Mouse (Mus musculus): ENCODE measurements around the gene Egfr.

Gene Egfr

GRCm38 (mm10) chr11:16823830-16824545, 72.0 kb downstream of the Egfr start:
- ATAC-seq (ENCODE audit: low TSS enrichment), result no peak

GRCm38 (mm10) chr11:16829468-16829867, 77.5 kb downstream of the Egfr start:
- ATAC-seq (ENCODE audit: low TSS enrichment), result no peak

DNA sequence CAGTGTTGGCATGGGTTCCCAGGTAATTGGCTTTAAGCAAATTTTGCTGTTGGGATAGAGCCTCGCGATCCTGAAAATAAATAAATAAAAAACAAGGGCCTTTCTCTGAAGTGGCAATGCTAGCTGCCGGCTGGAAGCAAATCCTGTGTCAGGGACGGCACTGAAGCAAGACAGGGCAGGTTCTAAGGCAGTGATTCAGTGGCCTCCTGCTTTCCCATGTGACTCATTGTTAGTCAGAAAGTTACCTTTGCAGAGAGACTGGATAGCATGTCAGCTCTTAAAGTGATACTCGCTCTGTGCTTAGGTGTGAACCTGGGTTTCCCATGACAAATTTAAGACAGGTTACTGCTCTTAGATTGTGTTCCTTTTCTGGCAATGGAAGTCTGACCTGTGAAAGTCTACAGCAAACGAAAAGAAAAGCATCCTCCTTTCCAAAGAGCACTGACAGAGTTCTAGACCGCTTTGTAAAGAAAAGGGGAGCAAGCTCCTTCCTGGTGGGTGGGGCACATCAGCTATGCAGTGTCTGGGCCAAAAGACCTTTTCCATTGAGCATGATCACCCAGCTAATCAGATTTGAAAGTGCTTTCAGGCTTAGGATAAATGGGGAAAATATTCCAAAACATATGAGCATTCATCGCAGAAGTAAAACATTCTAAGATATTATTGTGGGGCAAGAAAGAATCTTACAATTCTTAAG, 78.7 kb downstream of the Egfr start:
- no peak for ATAC-seq (ENCODE audit: low TSS enrichment)

DNA sequence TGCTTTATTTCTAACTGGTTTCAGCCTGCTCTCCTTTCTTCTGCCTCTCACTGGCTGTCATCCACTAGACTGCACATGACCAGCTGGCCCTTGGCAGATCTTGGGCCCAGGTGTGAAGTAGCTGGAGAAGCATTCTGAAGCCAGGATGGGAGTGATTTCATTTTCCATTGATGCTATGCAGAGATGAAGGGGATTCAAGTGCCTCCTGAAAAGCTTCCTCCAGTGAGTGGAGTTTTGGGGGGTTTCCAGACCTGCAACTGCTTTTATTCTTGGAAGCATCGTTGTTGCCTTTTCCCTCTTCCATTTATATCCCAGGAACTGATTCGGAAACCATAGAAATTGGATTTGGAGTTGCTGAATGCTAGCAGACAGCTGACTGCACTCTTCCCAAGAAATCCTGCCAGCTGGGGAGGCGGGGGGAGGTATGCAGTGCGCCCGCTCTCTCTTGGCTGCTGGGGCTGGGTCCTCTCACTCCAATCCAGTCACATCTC, 80.0 kb downstream of the Egfr start:
- peak; percentile 91 for ATAC-seq (ENCODE audit: low TSS enrichment)

GRCm38 (mm10) chr11:16838772-16839171, 86.8 kb downstream of the Egfr start:
- no peak for ATAC-seq (ENCODE audit: low TSS enrichment)

DNA sequence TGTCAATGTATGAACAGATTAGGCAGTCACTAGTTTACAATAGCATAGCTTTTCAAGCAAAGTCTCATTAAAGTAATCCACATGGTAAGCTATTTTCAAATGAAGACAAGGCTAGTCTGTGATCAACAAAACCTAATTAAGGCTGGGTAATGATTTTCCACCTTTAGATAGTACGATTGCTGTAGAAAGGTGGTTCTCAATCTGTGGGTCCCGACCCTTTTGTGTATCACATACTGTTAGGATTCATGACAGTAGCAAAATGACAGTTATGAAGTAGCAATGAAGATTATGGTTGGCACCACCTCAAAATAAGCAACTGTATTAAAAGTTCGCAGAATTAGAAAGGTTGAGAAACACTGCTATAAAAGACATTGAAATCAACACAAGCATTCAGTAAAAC, 90.9 kb downstream of the Egfr start:
- no peak for ATAC-seq (ENCODE audit: low TSS enrichment)

DNA sequence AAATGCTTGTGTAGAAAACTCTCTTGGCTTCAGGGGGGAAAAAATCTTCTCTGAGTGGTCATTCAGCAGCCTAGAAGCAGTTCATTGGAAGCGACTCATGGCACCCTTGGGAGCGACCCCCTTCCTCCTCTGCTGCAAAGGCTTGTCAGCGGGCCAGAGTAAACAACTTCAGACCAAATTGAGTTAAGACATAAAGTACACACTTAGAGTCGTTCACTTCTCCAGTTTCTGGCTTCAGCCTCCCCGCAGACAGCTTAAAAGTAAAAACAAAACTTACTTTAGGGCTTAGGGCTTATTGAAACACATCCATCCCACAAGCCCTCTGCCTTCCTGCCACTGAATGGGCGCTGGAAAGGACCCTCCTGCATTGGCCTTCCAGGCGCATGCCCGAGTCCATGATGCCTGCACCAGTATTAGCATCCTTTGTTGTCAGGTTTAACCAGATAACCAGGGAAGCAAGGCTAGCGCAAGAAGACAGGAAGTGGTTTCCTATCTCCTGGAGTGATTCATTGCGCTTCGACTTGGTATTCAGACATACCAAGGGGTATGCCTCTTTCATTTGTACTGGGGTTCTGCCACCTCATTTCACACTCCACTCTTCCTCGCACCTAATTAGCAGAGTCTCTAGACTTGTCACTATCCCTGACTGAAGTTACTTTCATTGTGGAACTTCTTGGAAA, 92.0 kb downstream of the Egfr start:
- no peak for ATAC-seq (ENCODE audit: low TSS enrichment)

DNA sequence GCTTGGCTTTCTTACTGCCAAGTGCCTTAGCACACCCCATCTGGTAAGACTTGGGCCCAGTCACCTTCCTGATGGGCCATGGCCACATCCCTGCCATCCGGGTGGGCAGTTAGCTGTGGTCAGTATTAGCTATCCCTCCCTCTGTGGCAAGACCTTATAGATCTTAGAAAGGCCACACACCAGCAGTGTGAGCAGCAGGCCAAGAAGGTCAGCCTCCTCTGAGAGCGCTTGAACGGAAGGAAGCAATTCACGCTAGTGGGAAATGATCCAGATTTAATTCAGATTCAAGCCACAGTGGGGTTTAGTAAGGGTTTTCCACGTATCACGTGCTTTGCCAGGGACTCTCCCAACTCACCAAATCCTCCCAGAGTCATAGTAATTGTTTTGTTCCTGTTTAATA, 96.9 kb downstream of the Egfr start:
- no peak for ATAC-seq (ENCODE audit: low TSS enrichment)

DNA sequence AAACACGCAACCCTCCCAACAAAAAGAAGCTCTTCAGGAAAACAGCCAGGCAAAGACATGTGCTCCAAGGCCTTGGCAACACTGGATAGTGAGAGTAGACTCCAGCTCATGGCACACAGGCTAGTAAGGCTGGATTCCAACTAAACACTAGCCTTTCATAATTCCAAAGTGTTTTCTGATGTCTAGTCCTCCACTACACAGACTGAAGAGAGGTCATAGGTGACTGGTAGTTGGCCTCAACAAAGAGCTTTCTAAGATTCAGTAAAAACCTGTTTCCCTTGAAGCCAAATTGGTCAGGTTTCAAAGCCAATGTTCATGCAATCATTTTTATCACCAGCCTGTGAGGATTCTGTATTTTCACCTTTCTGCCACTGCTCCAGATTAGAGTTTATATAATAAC, 99.4 kb downstream of the Egfr start:
- ATAC-seq (ENCODE audit: low TSS enrichment), result no peak

GRCm38 (mm10) chr11:16854111-16854510, 102.1 kb downstream of the Egfr start:
- no peak for ATAC-seq (ENCODE audit: low TSS enrichment)

DNA sequence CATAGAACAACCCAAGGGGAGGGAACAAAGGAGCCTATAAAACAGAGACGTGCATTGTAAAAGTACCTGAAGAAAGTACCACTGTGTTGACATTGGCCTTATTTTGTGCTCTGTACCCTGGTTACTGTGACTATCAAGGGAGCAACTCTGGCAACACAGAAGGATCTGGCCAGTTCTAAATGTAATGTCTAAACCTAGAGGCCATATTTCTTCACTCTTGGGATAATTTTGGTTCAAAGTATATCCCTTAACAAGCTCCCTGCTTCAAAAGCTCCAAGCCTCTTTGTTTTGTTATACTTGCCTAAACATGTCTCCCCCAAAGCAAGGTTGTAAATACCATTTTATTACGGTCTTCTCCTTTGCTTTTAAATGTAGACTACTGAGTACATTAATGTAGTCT, 105.3 kb downstream of the Egfr start:
- no peak for ATAC-seq (ENCODE audit: low TSS enrichment)

DNA sequence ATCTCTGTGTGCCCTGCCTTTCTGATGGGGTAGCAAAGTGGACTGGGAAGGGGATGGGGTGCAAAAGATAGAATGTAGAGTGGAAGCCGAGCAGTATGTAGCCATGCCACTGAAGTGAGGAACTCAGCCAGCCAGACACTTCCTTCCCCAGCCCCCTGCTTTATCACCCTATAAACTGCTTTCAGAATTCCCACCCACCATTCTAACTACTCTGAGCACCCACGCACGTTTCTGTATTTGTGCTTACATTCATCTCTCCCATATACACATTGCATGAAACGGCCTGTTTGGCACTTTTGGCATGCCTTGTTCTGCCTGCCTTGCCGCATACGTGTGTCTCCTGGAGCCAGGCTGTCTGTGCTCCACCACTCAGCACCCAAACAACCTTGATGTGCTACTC, 109.0 kb downstream of the Egfr start:
- peak; percentile 89 for ATAC-seq (ENCODE audit: low TSS enrichment)

- no peak for ATAC-seq (ENCODE audit: low TSS enrichment)
These were observed 111.5 kb downstream of the Egfr start for GRCm38 (mm10) chr11:16863547-16863946.

DNA sequence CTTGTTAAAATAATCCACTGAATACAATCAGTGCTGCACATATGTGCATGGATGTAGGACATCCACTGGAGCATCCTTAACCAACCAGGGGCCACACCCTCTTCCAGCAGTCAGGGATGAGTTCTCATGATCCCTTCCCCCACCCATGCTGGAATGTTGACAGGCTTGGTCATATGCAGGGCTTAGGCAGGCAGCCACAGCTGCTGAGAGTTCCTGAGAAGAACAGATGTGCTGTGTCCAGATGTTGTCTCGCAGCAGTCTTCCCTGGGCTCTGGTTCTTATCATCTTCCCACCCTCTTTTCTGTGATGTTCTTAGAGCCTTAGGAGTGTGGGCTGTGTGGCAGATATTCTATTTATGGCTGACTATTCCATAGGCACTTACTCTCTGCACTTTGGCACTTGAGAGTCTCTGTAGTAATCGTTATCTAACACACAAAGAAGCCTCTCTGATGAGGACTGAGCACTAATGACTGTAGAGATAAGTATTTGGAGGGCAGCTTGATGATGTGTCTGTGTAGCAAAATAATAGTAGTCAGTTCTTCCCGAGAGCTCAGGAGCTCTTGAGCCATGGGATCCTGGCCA, 113.1 kb downstream of the Egfr start:
- ATAC-seq (ENCODE audit: low TSS enrichment), result no peak

- ATAC-seq (ENCODE audit: low TSS enrichment), result no peak
These were observed 116.0 kb downstream of the Egfr start for GRCm38 (mm10) chr11:16868051-16868450.

DNA sequence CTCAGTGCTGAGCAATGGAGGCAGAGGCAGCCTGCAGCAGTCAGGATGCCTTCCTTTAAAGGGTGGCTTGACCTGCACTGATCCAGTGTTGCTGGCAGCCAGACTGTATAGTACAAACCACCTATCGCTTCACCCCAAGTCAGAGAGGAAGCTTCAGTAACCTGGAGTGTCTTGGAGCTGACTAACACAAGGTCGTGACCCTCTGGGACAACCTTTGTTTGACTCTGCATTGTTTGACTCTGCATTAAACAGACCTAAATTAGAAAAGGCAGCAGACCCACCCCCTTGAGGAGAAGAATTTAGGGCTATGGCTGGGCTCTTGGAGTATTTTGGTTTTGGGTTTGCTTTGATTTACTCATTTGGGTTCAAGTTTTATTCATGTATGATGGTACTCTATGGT, 117.5 kb downstream of the Egfr start:
- no peak for ATAC-seq (ENCODE audit: low TSS enrichment)

DNA sequence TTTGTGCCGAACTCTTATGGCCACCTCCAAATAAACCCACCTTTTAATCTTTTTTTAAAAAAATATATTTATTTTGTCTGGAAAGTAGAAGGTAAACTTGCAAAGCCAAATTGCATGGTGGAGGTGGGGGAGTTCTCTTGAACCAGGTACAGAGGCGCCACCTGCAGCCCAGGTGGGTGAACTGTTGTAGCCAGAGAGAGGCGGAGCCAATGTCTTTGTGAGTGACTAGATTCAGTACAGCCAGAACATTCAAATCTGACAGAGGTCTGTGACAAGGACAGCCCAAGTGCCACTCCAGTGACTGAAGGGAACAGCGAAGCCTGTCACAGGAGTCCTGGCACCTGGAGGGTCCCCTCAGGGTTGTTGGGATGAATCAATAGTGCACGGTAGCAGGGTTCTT, 119.1 kb downstream of the Egfr start:
- peak; percentile 69; the same call in 1 of the 2 replicates for ATAC-seq (ENCODE audit: low TSS enrichment)

DNA sequence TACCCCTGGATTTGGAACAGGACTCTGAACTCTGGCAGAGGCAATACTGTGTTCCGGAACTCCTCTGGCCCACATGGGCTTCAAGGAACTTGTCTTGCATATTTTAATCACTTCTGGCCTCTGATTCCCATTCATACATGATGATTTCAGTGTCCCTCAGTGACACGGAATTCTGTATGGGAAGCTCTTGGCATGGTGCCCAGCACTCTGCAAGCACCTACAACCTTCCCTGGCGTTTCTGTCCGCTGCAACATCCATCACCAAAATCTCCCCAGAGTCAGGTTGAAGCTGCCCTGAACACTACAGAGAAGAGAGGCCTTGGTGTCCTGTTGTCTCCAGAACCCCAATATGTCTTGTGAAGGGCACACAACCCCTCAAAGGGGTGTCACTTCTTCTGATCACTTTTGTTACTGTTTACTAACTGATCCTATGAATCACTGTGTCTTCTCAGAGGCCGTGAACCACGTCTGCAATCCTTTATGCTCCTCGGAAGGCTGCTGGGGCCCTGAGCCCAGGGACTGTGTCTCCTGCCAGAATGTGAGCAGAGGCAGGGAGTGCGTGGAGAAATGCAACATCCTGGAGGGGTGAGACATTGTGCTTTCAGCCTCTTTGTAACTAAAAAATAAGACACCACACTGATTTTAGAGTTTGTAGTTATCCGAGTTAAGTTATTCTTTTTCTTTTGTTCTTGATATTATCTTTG, 125.8 kb downstream of the Egfr start:
- no peak for ATAC-seq (ENCODE audit: low TSS enrichment)

- no peak for ATAC-seq (ENCODE audit: low TSS enrichment)
These were observed 129.9 kb downstream of the Egfr start for GRCm38 (mm10) chr11:16881932-16882331.

DNA sequence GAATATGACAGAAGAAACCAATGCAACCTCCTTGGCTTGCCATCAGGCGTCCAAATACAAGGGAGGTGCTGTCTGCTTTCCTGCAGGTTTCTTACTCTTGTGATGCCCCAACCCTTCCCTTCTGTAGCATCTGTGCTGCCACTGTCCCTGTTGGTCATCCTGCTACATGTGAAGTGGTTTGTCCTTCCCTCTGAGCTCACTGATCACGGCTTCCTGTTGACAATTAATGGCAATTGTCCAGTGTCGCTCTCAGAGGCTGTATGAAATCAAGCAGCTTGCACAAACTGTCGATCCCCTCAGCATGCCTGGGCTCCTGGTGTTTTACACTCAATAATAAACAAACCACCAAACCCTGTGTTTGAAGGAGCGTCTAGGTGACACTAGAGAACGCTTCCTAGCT, 134.1 kb downstream of the Egfr start:
- ATAC-seq (ENCODE audit: low TSS enrichment), result no peak

DNA sequence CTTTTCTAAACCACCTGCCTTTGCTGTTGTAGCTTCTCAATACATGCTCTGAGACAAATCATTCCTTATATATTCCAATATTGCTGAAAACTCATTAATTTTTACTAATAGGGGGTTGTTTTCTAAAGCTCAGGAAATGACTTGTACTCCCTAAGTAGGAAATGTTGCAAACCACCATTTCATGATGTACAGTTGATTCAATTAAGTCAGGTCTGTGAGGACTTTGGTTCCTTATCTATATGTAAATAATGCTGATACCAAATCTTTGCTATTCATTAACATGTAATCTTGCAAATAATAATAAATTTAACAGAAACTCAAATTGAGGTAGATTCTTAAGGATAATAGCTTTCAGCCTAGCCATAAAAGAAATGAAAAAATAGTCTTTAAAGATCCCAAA, 136.1 kb downstream of the Egfr start:
- ATAC-seq (ENCODE audit: low TSS enrichment), result no peak

All from frontal cortex, adult (tissue).